In the genomic region with DNA sequence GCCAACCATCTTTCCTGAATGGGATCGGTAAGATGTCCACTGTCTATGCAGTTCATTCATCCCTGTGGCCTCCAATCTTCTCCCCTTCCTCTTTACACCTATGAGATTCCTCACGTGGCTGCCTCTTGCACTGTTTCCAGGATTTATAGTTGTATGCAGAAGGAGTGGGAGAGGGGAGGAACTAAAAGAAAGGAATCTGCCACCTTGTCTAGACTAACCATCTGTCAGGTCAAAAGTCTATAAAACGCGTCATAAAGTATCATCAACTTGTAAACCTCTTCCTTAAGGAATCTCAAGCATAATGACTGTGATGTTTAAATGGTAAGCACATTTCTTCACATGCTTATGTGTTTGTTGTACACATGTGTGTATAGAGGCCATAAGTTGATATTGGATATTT, we compare ENCODE assay signal across 22 mouse cellular contexts.
DNase-seq lines count a peak whose midpoint lies in the region; ATAC-seq and TF ChIP-seq lines count a peak whose summit lies in the region.
"Had no signal": no experiment of that assay in that cellular context is flagged by ENCODE, and none has a peak within 500 bp of the region (broad histone marks: within the 10 kb centered on the region; RNA-seq: fewer than 3 reads in every experiment).

No protein-coding gene starts in this region.

- H3K36me3 ChIP-seq in kidney, embryonic 15.5 days, result no peaks in the 10 kb centered on the region
- no peaks in the 10 kb centered on the region for H3K36me3 ChIP-seq in kidney, postnatal 0 days (ENCODE audit: insufficient read depth, low read length)
- no peaks in the 10 kb centered on the region for H3K36me3 ChIP-seq in intestine, postnatal 0 days (ENCODE audit: control insufficient read depth, insufficient read depth)
- H3K36me3 ChIP-seq: embryonic facial prominence, embryonic 13.5 days; embryonic facial prominence, embryonic 15.5 days; forebrain, embryonic 10.5 days; forebrain, embryonic 12.5 days had no signal

- no peak for DNase-seq in kidney, postnatal 4 days
- DNase-seq in kidney, postnatal 0 days (ENCODE audit: low spot score), result peak; percentile 55
- DNase-seq in kidney, adult 9 months, result no peak
- DNase-seq: adrenal gland, adult 2 months; adrenal gland, postnatal 10 days; adrenal gland, postnatal 25 days; cerebellum, adult 11 months; cerebellum, adult 18-20 months; cerebellum, adult 8-10 months; cerebellum, adult 9-11 months; cerebellum, postnatal 14 days; cerebellum, postnatal 36 days; embryo, embryonic 11 days had no signal

- H3K27me3 ChIP-seq in kidney, embryonic 15.5 days, result no peaks in the 10 kb centered on the region
- H3K27me3 ChIP-seq in kidney, postnatal 0 days (ENCODE audit: insufficient read depth, low read length), result no peaks in the 10 kb centered on the region
- no peaks in the 10 kb centered on the region for H3K27me3 ChIP-seq in intestine, postnatal 0 days (replicated peaks; ENCODE audit: control insufficient read depth, insufficient read depth, low read length)
- H3K27me3 ChIP-seq: embryonic facial prominence, embryonic 13.5 days; embryonic facial prominence, embryonic 15.5 days; forebrain, embryonic 12.5 days had no signal

- WGBS in kidney, embryonic 15.5 days, result 49% methylated on average over 4 of the region's 4 CpGs
- 42% methylated on average over 4 of the region's 4 CpGs for WGBS in kidney, postnatal 0 days
- 66% methylated on average over 4 of the region's 4 CpGs for WGBS in intestine, postnatal 0 days

- no peaks in the 10 kb centered on the region for H3K9me3 ChIP-seq in kidney, embryonic 15.5 days (replicated peaks)
- H3K9me3 ChIP-seq in kidney, postnatal 0 days (replicated peaks; ENCODE audit: low read length), result no peaks in the 10 kb centered on the region
- no peaks in the 10 kb centered on the region for H3K9me3 ChIP-seq in intestine, postnatal 0 days (ENCODE audit: control insufficient read depth)
- H3K9me3 ChIP-seq: embryonic facial prominence, embryonic 13.5 days; embryonic facial prominence, embryonic 15.5 days; forebrain, embryonic 10.5 days; forebrain, embryonic 12.5 days had no signal

- H3K9ac ChIP-seq in kidney, embryonic 15.5 days, result no peak overlapping the region
- H3K9ac ChIP-seq in kidney, postnatal 0 days (ENCODE audit: low read depth, low read length), result no peak overlapping the region
- no peak overlapping the region for H3K9ac ChIP-seq in intestine, postnatal 0 days (ENCODE audit: low read depth, low read length)
- H3K9ac ChIP-seq: embryonic facial prominence, embryonic 13.5 days; embryonic facial prominence, embryonic 15.5 days; forebrain, embryonic 12.5 days had no signal

- TF ChIP-seq CTCF in kidney, postnatal 0 days (IDR thresholded peaks at IDR 0.05; ENCODE audit: low read depth), result no peak
- TF ChIP-seq CTCF in intestine, postnatal 0 days (IDR thresholded peaks at IDR 0.05; ENCODE audit: low read depth), result no peak

- no peak overlapping the region for H3K4me3 ChIP-seq in kidney, embryonic 15.5 days (replicated peaks)
- H3K4me3 ChIP-seq in kidney, postnatal 0 days (replicated peaks; ENCODE audit: low read depth, low read length), result no peak overlapping the region
- H3K4me3 ChIP-seq in intestine, postnatal 0 days (ENCODE audit: low read depth, low read length), result no peak overlapping the region
- H3K4me3 ChIP-seq: embryonic facial prominence, embryonic 13.5 days; embryonic facial prominence, embryonic 15.5 days; erythroblast, embryonic 14.5 days; forebrain, embryonic 10.5 days; forebrain, embryonic 12.5 days had no signal

- no peak overlapping the region for H3K4me2 ChIP-seq in kidney, embryonic 15.5 days
- H3K4me2 ChIP-seq in kidney, postnatal 0 days (ENCODE audit: low read length), result no peak overlapping the region
- no peak overlapping the region for H3K4me2 ChIP-seq in intestine, postnatal 0 days (replicated peaks; ENCODE audit: low read depth)
- H3K4me2 ChIP-seq: embryonic facial prominence, embryonic 13.5 days; embryonic facial prominence, embryonic 15.5 days; forebrain, embryonic 12.5 days had no signal

- H3K4me1 ChIP-seq in kidney, embryonic 15.5 days, result no peaks in the 10 kb centered on the region
- H3K4me1 ChIP-seq in kidney, postnatal 0 days (replicated peaks; ENCODE audit: insufficient read depth, low read length), result no peaks in the 10 kb centered on the region
- H3K4me1 ChIP-seq in intestine, postnatal 0 days (replicated peaks; ENCODE audit: control insufficient read depth, insufficient read depth, low read length), result no peaks in the 10 kb centered on the region
- H3K4me1 ChIP-seq: embryonic facial prominence, embryonic 13.5 days; embryonic facial prominence, embryonic 15.5 days; forebrain, embryonic 10.5 days; forebrain, embryonic 12.5 days had no signal

- no peak overlapping the region for H3K27ac ChIP-seq in kidney, embryonic 15.5 days
- no peak overlapping the region for H3K27ac ChIP-seq in kidney, postnatal 0 days
- H3K27ac ChIP-seq in intestine, postnatal 0 days (ENCODE audit: low read depth, low read length), result no peak overlapping the region
- H3K27ac ChIP-seq: embryonic facial prominence, embryonic 13.5 days; embryonic facial prominence, embryonic 15.5 days; forebrain, embryonic 10.5 days; forebrain, embryonic 12.5 days had no signal

- peak; percentile 75; the same call in 1 of the 2 replicates for ATAC-seq in kidney, embryonic 15.5 days (replicated peaks; ENCODE audit: low FRiP score)
- 0 out of 2 replicates have a peak, but pooled peaks have one; percentile 33 for ATAC-seq in kidney, postnatal 0 days (replicated peaks; ENCODE audit: low FRiP score, low read depth)
- ATAC-seq in intestine, postnatal 0 days, result no peak
- ATAC-seq: forebrain, embryonic 14.5 days; forebrain, embryonic 16.5 days had no signal
